Mouse (Mus musculus): Measurements from ENCODE around the gene Nceh1. TPM values are rescaled to one million over a fixed set of nuclear protein-coding genes. Genes with fewer than 3 reads are reported as not detected.

Gene Nceh1
- polyA plus RNA-seq, 1 experiment = 137 TPM

GRCm38 (mm10) chr3:27239568-27239967 lies 56.8 kb downstream of the Nceh1 start:
- no peak for TF ChIP-seq POLR2A (IDR thresholded peaks at IDR 0.05; ENCODE audit: borderline replicate concordance, low read depth, low read length)
- Histone ChIP-seq H3K4me3 (ENCODE audit: insufficient read depth, low read length) (no peak overlapping the region), H3K27ac (ENCODE audit: insufficient read depth, low read depth, low read length) (no peak overlapping the region), H3K4me1 (ENCODE audit: control insufficient read depth, insufficient read depth, low read length) (peaks cover 18% of the 10 kb centered on the region)

GRCm38 (mm10) chr3:27241864-27242263 lies 59.1 kb downstream of the Nceh1 start:
- no peak overlapping the region for H3K4me3 ChIP-seq (ENCODE audit: insufficient read depth, low read length)
- peaks cover 2% of the 10 kb centered on the region for H3K4me1 ChIP-seq (ENCODE audit: control insufficient read depth, insufficient read depth, low read length)
- TF ChIP-seq POLR2A (IDR thresholded peaks at IDR 0.05; ENCODE audit: borderline replicate concordance, low read depth, low read length) (no peak), CTCF (IDR thresholded peaks at IDR 0.05; ENCODE audit: low read depth, low read length) (no peak)
- no peak overlapping the region for H3K27ac ChIP-seq (ENCODE audit: insufficient read depth, low read depth, low read length)

GRCm38 (mm10) chr3:27246166-27246565 lies 63.4 kb downstream of the Nceh1 start:
- TF ChIP-seq POLR2A (IDR thresholded peaks at IDR 0.05; ENCODE audit: borderline replicate concordance, low read depth, low read length) (no peak), CTCF (IDR thresholded peaks at IDR 0.05; ENCODE audit: low read depth, low read length) (no peak)
- H3K4me1 ChIP-seq (ENCODE audit: control insufficient read depth, insufficient read depth, low read length) = no peaks in the 10 kb centered on the region
- H3K4me3 ChIP-seq (ENCODE audit: insufficient read depth, low read length) = no peak overlapping the region
- no peak overlapping the region for H3K27ac ChIP-seq (ENCODE audit: insufficient read depth, low read depth, low read length)

- no peak overlapping the region for H3K27ac ChIP-seq (ENCODE audit: insufficient read depth, low read depth, low read length)
- no peak for TF ChIP-seq CTCF (IDR thresholded peaks at IDR 0.05; ENCODE audit: low read depth, low read length)
- TF ChIP-seq POLR2A (IDR thresholded peaks at IDR 0.05; ENCODE audit: borderline replicate concordance, low read depth, low read length) = no peak
- no peak overlapping the region for H3K4me3 ChIP-seq (ENCODE audit: insufficient read depth, low read length)
- H3K4me1 ChIP-seq (ENCODE audit: control insufficient read depth, insufficient read depth, low read length) = no peaks in the 10 kb centered on the region
Observed at GRCm38 (mm10) chr3:27247785-27248184, 65.0 kb downstream of the Nceh1 start.

GRCm38 (mm10) chr3:27249030-27249429 lies 66.3 kb downstream of the Nceh1 start:
- H3K4me1 ChIP-seq (ENCODE audit: control insufficient read depth, insufficient read depth, low read length) = no peaks in the 10 kb centered on the region
- no peak overlapping the region for H3K4me3 ChIP-seq (ENCODE audit: insufficient read depth, low read length)
- H3K27ac ChIP-seq (ENCODE audit: insufficient read depth, low read depth, low read length) = no peak overlapping the region
- no peak for TF ChIP-seq POLR2A (IDR thresholded peaks at IDR 0.05; ENCODE audit: borderline replicate concordance, low read depth, low read length)
- no peak for TF ChIP-seq CTCF (IDR thresholded peaks at IDR 0.05; ENCODE audit: low read depth, low read length)

GRCm38 (mm10) chr3:27250936-27251335 lies 68.2 kb downstream of the Nceh1 start:
- H3K4me3 ChIP-seq (ENCODE audit: insufficient read depth, low read length) = no peak overlapping the region
- no peak overlapping the region for H3K27ac ChIP-seq (ENCODE audit: insufficient read depth, low read depth, low read length)
- no peaks in the 10 kb centered on the region for H3K4me1 ChIP-seq (ENCODE audit: control insufficient read depth, insufficient read depth, low read length)
- TF ChIP-seq POLR2A (IDR thresholded peaks at IDR 0.05; ENCODE audit: borderline replicate concordance, low read depth, low read length) (no peak), CTCF (IDR thresholded peaks at IDR 0.05; ENCODE audit: low read depth, low read length) (peak; percentile 53)

GRCm38 (mm10) chr3:27258461-27258860 lies 75.7 kb downstream of the Nceh1 start:
- Histone ChIP-seq H3K4me1 (ENCODE audit: control insufficient read depth, insufficient read depth, low read length) (no peaks in the 10 kb centered on the region), H3K4me3 (ENCODE audit: insufficient read depth, low read length) (peak overlapping the region; percentile 65), H3K27ac (ENCODE audit: insufficient read depth, low read depth, low read length) (peak overlapping the region; percentile 18; the same call in 1 of the 2 replicates)
- TF ChIP-seq CTCF (IDR thresholded peaks at IDR 0.05; ENCODE audit: low read depth, low read length) (no peak), POLR2A (IDR thresholded peaks at IDR 0.05; ENCODE audit: borderline replicate concordance, low read depth, low read length) (no peak)

GRCm38 (mm10) chr3:27260393-27260792 lies 77.6 kb downstream of the Nceh1 start:
- TF ChIP-seq POLR2A (IDR thresholded peaks at IDR 0.05; ENCODE audit: borderline replicate concordance, low read depth, low read length) = no peak
- TF ChIP-seq CTCF (IDR thresholded peaks at IDR 0.05; ENCODE audit: low read depth, low read length) = no peak
- Histone ChIP-seq H3K4me1 (ENCODE audit: control insufficient read depth, insufficient read depth, low read length) (no peaks in the 10 kb centered on the region), H3K4me3 (ENCODE audit: insufficient read depth, low read length) (no peak overlapping the region), H3K27ac (ENCODE audit: insufficient read depth, low read depth, low read length) (no peak overlapping the region)

GRCm38 (mm10) chr3:27267327-27267726 lies 84.6 kb downstream of the Nceh1 start:
- H3K4me1 ChIP-seq (ENCODE audit: control insufficient read depth, insufficient read depth, low read length) = peaks cover 5% of the 10 kb centered on the region
- no peak overlapping the region for H3K27ac ChIP-seq (ENCODE audit: insufficient read depth, low read depth, low read length)
- TF ChIP-seq POLR2A (IDR thresholded peaks at IDR 0.05; ENCODE audit: borderline replicate concordance, low read depth, low read length) (no peak), CTCF (IDR thresholded peaks at IDR 0.05; ENCODE audit: low read depth, low read length) (no peak)
- no peak overlapping the region for H3K4me3 ChIP-seq (ENCODE audit: insufficient read depth, low read length)

- no peak for TF ChIP-seq POLR2A (IDR thresholded peaks at IDR 0.05; ENCODE audit: borderline replicate concordance, low read depth, low read length)
- no peak for TF ChIP-seq CTCF (IDR thresholded peaks at IDR 0.05; ENCODE audit: low read depth, low read length)
- peaks cover 5% of the 10 kb centered on the region for H3K4me1 ChIP-seq (ENCODE audit: control insufficient read depth, insufficient read depth, low read length)
- H3K27ac ChIP-seq (ENCODE audit: insufficient read depth, low read depth, low read length) = no peak overlapping the region
- H3K4me3 ChIP-seq (ENCODE audit: insufficient read depth, low read length) = no peak overlapping the region
Observed at GRCm38 (mm10) chr3:27267887-27268286, 85.1 kb downstream of the Nceh1 start.

GRCm38 (mm10) chr3:27269151-27269550 lies 86.4 kb downstream of the Nceh1 start:
- peaks cover 5% of the 10 kb centered on the region for H3K4me1 ChIP-seq (ENCODE audit: control insufficient read depth, insufficient read depth, low read length)
- no peak overlapping the region for H3K4me3 ChIP-seq (ENCODE audit: insufficient read depth, low read length)
- TF ChIP-seq CTCF (IDR thresholded peaks at IDR 0.05; ENCODE audit: low read depth, low read length) (no peak), POLR2A (IDR thresholded peaks at IDR 0.05; ENCODE audit: borderline replicate concordance, low read depth, low read length) (no peak)
- no peak overlapping the region for H3K27ac ChIP-seq (ENCODE audit: insufficient read depth, low read depth, low read length)

All from bone marrow macrophage, adult 2 months (primary cell).